Mouse (Mus musculus) myocyte (in vitro differentiated cells): ENCODE data around the gene Nrip1.

Experiments
- E2F4 ChIP-seq: IDR thresholded peaks from one replicate; pipeline ENCODE4 v1.6.1; 2011; ENCODE audit warnings: mild to moderate bottlenecking, control low read depth, moderate library complexity; ENCODE audit not compliant: insufficient read depth
- MAX ChIP-seq: IDR thresholded peaks from one replicate; pipeline ENCODE4 v1.6.1; 2011; ENCODE audit warnings: low read depth, mild to moderate bottlenecking, control low read depth
- MYOD1 ChIP-seq, 3 experiments: IDR thresholded peaks; one replicate each; pipeline ENCODE4 v1.6.1; 2011; ENCODE audit warnings: control low read depth in 2 of 3, low read depth in 2 of 3, mild to moderate bottlenecking in 2 of 3, moderate library complexity in 1 of 3; ENCODE audit not compliant: insufficient read length in 2 of 3, control insufficient read depth in 1 of 3
- MYOG ChIP-seq, 3 experiments: IDR thresholded peaks; one replicate each; pipeline ENCODE4 v1.6.1; 2011; ENCODE audit warnings: control low read depth in 2 of 3, low read depth in 2 of 3, mild to moderate bottlenecking in 2 of 3; ENCODE audit not compliant: insufficient read length in 2 of 3, control insufficient read depth in 1 of 3, insufficient read depth in 1 of 3
- POLR2A ChIP-seq: IDR thresholded peaks from one replicate; pipeline ENCODE4 v1.6.1; 2011; ENCODE audit warnings: low read depth, mild to moderate bottlenecking, control low read depth, moderate library complexity; ENCODE audit not compliant: insufficient read length
- POLR2AphosphoS2 ChIP-seq: IDR thresholded peaks from one replicate; pipeline ENCODE4 v1.6.1; 2011; ENCODE audit warnings: low read depth, control low read depth; ENCODE audit not compliant: insufficient read length
- REST ChIP-seq: IDR thresholded peaks from one replicate; pipeline ENCODE4 v1.6.1; 2011; ENCODE audit warnings: mild to moderate bottlenecking, control low read depth, moderate library complexity; ENCODE audit not compliant: insufficient read depth, insufficient read length
- TCF12 ChIP-seq: IDR thresholded peaks from one replicate; pipeline ENCODE4 v1.6.1; 2011; ENCODE audit warnings: mild to moderate bottlenecking, control low read depth; ENCODE audit not compliant: poor library complexity, insufficient read depth, severe bottlenecking
- TCF3 ChIP-seq: IDR thresholded peaks from one replicate; pipeline ENCODE4 v1.6.1; 2011; ENCODE audit warnings: low read depth, control low read depth; ENCODE audit not compliant: insufficient read length
- USF1 ChIP-seq: IDR thresholded peaks from one replicate; pipeline ENCODE4 v1.6.1; 2011; ENCODE audit warnings: low read depth, mild to moderate bottlenecking, control low read depth, moderate library complexity

GRCm38 (mm10) chr16:76347719-76348421 lies 25.8 kb downstream of the Nrip1 start:
- TF ChIP-seq E2F4, result no peak
- TF ChIP-seq MYOD1 (IDR thresholded peaks at IDR 0.05; ENCODE audit: control insufficient read depth in 1 of 3, insufficient read length in 2 of 3, low read depth in 2 of 3), result no peak
- TF ChIP-seq POLR2A, result no peak
- no peak for TF ChIP-seq USF1
- no peak for TF ChIP-seq TCF12
- TF ChIP-seq MYOG (IDR thresholded peaks at IDR 0.05; ENCODE audit: control insufficient read depth in 1 of 3, insufficient read depth in 1 of 3, insufficient read length in 2 of 3, low read depth in 2 of 3), result no peak
- no peak for TF ChIP-seq MAX
- no peak for TF ChIP-seq TCF3
- no peak for TF ChIP-seq POLR2AphosphoS2
- no peak for TF ChIP-seq REST
